Mouse (Mus musculus): Measurements from ENCODE around the gene Tmem141. TPM values are rescaled to one million over a fixed set of nuclear protein-coding genes. Genes with fewer than 3 reads are reported as not detected.

Tmem141 gene
- total RNA-seq, 2 experiments from 2014 or later: 14.1 to 15.4 TPM

DNA sequence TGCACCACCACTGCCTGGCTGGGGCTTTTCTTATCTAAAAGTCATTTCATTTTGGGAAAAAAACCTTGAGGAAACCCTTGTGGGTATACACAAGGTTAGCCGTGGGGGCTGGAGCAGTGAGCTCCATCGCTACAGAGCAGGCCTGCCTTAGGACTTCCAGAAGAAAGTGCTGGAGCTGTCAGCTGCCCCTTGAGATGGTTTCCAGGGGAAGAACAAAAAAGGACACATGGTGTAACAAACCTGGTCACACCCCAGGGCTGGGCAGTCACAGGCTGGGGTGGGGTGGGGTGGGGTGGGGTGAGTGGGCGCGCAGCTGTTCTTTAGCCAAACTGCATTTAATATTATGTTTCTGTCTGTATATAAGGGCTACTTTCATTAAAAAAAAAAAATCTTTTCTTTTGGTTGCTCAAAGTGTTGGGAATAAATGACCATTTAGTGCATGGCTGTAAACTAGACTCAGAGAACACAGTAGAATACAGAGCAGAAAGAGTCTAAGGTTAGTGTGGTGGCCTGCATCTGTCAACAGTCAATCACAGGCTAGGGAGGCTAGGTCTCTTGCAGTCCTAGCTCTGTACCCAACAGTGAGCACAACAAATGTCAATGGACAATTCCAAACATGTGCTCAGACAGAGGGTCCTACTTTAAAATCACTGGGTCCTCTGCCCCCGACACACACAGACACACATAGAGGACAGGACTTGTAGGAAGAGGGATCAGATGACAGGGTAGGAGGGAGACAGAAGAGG is 24.9 kb downstream of the Tmem141 start:
- H3K27ac ChIP-seq: no peak overlapping the region
- no peak for DNase-seq (ENCODE audit: low spot score in 2 of 2)
- TF ChIP-seq CTCF (conservative IDR thresholded peaks at IDR 0.05): no peak
- no peak overlapping the region for H3K4me3 ChIP-seq

DNA sequence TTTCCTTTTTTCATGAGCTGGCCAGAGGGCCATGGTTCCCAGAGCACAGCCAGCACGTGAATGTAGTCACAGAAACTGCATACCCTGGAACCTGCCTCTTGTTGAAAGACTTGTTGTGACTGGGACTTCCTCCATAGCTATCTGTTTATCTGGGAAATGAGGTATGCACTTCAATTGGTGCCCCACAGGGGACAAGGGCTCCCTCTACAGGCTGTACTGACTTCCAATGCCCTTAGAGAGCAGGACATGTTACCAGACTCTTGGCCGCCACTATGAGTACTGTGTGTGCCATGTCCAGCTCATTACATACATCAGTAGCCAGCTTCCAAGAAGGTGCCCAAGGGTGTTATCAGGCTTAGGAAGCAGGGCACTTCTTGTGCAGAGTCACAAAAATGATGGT is 29.9 kb downstream of the Tmem141 start:
- peak in 1 of 2 experiments; percentile 52 for DNase-seq (ENCODE audit: low spot score in 2 of 2)
- TF ChIP-seq CTCF (conservative IDR thresholded peaks at IDR 0.05): peak; percentile 83
- Histone ChIP-seq H3K4me3 (no peak overlapping the region), H3K27ac (no peak overlapping the region)

DNA sequence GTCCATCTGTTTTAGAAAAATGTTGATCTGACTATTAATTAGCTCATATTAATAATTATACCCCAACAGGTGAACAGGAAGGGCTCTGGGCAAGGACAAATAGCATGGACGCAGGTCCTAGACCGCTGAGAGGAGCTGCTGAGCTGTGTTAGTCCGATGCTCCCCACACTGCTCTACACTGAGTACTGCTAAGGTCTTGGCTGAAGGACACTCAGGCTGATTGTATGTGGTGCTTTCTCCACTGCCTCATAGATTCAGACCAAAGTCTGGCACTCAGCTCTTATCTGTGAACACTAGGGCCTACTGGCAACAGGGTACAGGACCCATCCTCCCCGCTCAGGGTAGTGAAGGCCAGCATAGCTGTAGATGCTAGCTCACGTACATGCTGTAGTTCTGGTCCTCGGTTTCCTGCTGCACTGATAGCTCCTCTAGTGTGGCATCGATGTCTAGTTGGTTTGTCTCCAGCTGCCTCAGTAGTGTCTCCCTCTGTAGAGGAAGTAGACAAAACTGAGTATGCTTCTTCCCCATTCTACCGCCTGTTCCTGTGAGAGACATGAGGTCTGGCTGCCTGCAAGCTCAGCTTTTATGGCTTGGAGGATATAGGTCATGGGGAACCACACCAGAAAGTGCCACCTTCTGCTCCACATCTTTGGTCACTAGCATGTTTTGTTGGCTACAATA is 33.4 kb downstream of the Tmem141 start:
- no peak for TF ChIP-seq CTCF (conservative IDR thresholded peaks at IDR 0.05)
- Histone ChIP-seq H3K4me3 (no peak overlapping the region), H3K27ac (peak overlapping the region; percentile 47; the same call in 1 of the 2 replicates)
- no peak for DNase-seq (ENCODE audit: low spot score in 2 of 2)

DNA sequence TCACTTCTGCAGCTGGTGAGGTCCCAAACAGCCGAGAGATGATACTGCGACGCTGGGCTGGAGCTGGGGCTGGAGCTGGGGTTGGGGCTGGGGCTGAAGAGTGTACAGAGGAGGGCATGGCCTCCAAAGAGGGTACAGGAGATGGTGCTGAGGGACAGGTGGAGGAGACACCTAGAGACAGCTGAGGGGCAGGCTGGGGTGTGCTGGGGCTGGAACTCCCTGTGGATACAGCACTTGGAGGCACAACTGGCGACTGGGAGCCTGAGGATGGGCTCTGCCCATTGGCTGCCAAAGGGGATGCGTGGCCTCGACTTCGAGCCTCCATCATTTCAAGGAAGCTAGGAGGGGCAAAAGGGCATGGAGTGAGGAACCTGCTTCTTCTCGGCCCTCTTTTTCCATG is 34.5 kb downstream of the Tmem141 start:
- no peak for DNase-seq (ENCODE audit: low spot score in 2 of 2)
- Histone ChIP-seq H3K27ac (0 out of 2 replicates have a peak overlapping the region, but pooled peaks have one; percentile 47), H3K4me3 (no peak overlapping the region)
- no peak for TF ChIP-seq CTCF (conservative IDR thresholded peaks at IDR 0.05)

DNA sequence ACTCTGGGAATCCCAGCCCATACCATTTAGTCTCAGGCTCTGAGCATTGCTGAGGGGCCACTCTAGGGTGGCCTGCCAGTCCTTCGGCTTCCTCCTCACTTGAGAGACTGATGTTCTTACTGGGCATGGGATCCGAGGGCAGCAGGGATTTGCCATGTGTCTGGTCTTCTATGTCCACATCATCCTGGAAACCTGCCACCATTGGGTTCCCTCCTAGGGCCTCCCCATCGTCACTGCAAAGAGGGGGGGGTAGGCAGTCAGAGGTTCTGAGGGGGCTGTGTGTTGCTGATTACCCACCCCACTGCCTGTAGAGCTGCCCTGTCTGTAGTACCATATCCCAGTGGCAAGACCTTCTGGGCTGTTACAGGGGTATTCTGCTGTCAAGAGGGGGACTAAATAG is 36.2 kb downstream of the Tmem141 start:
- TF ChIP-seq CTCF (conservative IDR thresholded peaks at IDR 0.05): no peak
- peak overlapping the region; percentile 97 for H3K27ac ChIP-seq
- DNase-seq (ENCODE audit: low spot score in 2 of 2): no peak
- no peak overlapping the region for H3K4me3 ChIP-seq

DNA sequence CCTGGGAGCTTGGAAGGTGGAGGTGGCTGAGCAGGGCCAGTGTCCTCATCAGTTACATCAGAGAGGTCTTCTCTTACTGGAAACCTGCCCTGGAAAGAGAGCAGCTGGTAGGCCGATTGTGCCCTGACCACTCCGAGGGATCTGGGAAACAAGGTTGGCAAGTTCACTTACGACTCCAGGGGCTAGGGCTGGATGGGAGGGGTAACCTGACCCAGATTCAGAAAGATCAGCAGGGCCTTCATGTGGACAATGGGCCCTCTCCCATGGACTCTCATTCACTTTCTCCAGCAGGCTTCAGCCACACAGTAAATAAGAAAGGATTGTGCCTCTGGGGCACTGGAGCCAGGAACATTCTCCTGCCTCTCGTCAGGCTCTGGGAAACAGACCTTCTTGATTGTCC is 36.9 kb downstream of the Tmem141 start:
- DNase-seq (ENCODE audit: low spot score in 2 of 2): peak in 1 of 2 experiments; percentile 45
- H3K4me3 ChIP-seq: no peak overlapping the region
- H3K27ac ChIP-seq: peak overlapping the region; percentile 97
- no peak for TF ChIP-seq CTCF (conservative IDR thresholded peaks at IDR 0.05)

DNA sequence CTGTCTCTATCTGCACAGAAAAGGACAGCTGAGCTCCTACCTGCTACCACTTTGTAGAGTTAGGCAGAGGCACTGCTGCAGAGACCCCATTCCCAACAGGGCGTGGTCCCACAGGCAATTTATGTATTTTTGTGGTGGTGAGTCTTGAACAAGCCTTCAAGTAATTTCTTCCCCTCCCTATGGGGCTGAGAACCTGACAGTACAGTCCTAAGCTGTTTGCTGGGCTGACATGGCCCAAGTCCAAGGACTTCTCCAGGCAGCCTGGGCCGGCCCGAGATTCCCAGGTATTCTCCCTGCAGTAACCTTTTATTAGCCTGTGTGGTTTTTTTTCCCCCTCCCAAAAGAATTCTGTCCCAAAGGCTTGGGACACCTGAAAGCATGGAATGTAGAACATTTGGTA is 37.7 kb downstream of the Tmem141 start:
- DNase-seq (ENCODE audit: low spot score in 2 of 2): no peak
- TF ChIP-seq CTCF (conservative IDR thresholded peaks at IDR 0.05): no peak
- peak overlapping the region; percentile 97 for H3K27ac ChIP-seq
- no peak overlapping the region for H3K4me3 ChIP-seq

DNA sequence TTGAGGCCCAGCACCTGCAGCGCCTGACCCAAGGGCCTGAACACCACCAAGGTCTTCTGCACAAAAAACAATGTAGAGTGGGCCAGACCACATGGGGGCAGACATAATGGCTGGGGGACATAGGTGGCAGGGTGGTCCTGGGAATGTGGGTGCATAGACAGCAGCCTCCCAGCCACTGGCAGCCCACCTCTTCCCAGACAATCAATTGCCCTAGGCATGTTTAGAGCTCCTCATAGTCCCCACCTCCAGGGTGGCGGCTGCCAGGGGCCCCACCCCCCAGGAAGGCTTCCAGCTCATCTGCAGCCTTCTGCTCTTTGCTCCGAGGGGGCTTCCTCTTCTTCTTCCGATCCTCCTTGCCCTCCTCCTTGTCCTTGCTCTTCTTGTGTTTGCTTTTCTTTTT is 38.2 kb downstream of the Tmem141 start:
- TF ChIP-seq CTCF (conservative IDR thresholded peaks at IDR 0.05): no peak
- no peak overlapping the region for H3K4me3 ChIP-seq
- peak overlapping the region; percentile 97 for H3K27ac ChIP-seq
- DNase-seq (ENCODE audit: low spot score in 2 of 2): no peak

DNA sequence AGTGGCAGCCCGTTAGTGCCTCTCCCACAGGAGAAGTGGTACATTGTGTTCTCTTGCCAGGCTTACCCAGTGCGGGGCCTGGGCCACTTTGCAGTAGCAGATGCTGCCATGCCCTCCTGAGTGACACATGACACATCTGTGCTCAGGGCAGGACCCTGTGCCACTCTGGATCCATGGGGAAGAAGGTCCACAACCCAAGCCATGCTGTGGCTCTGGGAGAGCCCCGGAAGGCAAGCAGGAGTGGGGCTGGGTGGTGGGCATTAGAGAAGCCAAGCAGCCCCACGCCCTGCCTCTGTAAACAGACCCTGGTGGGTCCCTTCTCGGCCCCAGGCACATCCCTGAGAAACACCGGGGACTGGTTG is 38.7 kb downstream of the Tmem141 start:
- no peak for DNase-seq (ENCODE audit: low spot score in 2 of 2)
- TF ChIP-seq CTCF (conservative IDR thresholded peaks at IDR 0.05): no peak
- Histone ChIP-seq H3K4me3 (no peak overlapping the region), H3K27ac (peak overlapping the region; percentile 97)

DNA sequence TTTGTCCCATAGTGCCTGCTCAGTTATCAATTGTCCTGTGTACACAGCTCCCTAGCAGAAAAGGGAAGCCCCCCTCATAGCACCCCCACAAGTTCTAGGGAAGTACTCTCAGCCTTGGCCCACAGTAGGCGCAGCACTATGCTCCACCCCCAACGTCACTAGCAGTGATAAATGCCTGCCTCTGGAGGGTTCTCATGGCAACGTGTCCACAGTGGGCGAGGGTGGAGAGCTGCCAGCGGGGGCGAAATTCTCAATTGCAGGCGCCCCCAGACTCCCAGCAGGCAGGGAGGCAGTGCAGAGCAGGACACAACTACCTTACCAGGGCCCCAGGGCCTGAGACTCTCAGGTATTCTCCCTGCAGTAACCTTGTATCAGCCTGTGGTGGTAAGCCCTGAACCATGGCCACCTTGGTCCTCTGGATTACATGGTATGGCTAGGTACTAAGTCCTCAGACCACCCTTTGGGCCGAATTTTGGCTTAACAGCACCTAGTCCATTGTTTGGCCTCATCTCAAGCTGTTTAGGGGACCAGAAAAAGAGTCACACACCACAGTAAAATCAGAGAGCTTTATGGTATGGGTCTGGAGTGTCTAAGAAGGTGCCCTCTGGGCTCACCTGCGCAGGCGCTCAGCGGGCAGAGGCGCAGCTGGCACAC is 39.2 kb downstream of the Tmem141 start:
- H3K27ac ChIP-seq: peak overlapping the region; percentile 97
- TF ChIP-seq CTCF (conservative IDR thresholded peaks at IDR 0.05): 0 out of 2 replicates have a peak, but pooled peaks have one; percentile 8
- peak overlapping the region; percentile 63 for H3K4me3 ChIP-seq
- peak; percentile 90 to 91 for DNase-seq (ENCODE audit: low spot score in 2 of 2)

DNA sequence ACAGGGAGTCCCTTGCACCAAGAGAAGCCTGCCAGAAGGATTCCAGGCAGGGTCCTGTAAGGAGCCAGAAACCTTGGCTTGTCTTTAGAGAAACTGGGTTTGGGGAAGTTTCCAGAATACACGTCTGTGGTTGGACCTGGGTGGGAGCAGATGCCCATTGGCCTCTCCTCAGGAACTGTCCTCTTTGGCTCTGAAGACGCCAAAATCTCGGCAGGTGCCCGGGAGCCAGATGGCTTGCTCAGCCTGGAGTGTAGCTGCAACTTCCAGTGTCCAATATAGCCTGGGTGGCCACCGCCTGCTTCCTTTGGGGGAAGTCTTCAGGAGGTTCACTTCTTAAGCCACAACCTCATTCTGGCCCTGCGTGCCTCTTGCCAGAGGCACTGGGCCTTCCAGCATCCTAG is 39.9 kb downstream of the Tmem141 start:
- peak in 1 of 2 experiments; percentile 42 for DNase-seq (ENCODE audit: low spot score in 2 of 2)
- H3K4me3 ChIP-seq: peak overlapping the region; percentile 63
- TF ChIP-seq CTCF (conservative IDR thresholded peaks at IDR 0.05): no peak
- peak overlapping the region; percentile 97 for H3K27ac ChIP-seq

DNA sequence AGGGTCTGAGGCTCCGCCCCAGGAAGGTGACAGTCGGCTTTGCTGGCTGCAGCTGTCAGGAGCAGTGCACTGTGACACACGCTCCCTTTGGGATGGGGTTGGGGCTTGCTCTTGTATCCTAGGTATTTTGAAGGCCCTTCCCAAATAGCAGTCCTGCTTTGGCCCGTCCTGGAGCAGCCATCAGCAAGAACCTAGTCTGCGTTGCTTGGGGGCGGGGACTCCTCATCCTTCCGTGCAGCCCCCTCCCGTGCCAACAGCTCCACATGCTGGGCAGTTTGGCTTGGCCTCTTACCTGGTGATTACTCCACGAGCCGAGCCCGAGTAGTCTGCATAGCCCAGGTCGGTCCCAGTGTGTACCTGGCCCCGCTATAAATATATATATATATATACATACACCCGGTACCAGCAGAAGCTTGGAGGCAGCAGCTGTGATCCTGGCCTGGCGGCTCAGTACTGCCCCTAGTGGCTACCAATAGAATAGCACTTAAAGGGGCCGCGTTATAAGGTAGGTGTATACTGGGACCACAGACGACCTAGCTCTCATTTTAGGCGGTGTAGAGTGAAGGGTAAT is 40.4 kb downstream of the Tmem141 start, which contains the start of gene Ajm1:
Ajm1 (minus strand) TSS at position 464 of the 571 bp plus-strand sequence.
- peak; percentile 83 to 84 for DNase-seq (ENCODE audit: low spot score in 2 of 2)
- Histone ChIP-seq H3K4me3 (peak within 1 kb of the TSS; percentile 63), H3K27ac (peak within 1 kb of the TSS; percentile 97)
- TF ChIP-seq CTCF (conservative IDR thresholded peaks at IDR 0.05): peak; percentile 99

DNA sequence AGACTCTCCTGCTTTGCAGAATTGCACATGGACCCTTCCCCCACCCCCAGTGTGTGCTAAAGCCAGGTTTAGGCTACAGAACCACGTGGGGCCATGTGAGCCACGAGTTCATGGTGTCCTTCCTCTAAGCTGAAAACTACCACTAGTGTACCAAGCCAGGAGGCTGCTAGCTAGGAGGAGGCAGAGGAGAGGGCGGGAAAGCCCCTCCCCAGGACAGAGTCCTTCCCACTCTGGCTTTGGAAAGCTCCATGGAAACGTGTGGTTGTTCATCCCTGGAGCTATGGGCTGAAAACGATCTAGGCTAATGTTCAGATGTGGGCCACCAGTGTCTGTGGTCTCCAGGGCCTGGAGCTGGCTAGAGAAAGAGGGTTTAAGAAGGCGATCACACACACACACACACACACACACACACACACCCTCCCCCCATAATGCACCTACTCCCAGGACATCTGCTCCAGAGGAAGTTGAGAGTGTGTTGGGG is 41.1 kb downstream of the Tmem141 start:
- Histone ChIP-seq H3K4me3 (peak overlapping the region; percentile 63), H3K27ac (peak overlapping the region; percentile 97)
- TF ChIP-seq CTCF (conservative IDR thresholded peaks at IDR 0.05): no peak
- peak; percentile 49 to 55 for DNase-seq (ENCODE audit: low spot score in 2 of 2)
